Mouse (Mus musculus) midbrain, embryonic 13.5 days (tissue): Measurements from ENCODE around the gene Cblb. TPM values are rescaled to one million over a fixed set of nuclear protein-coding genes. Genes with fewer than 3 reads are reported as not detected.
A peak's percentile ranks its signal among the peaks of the same experiment; 100 is the strongest.

Experiments used
- ATAC-seq: fragments of 200-750 bp; cut with Nextera tagmentation; 2 replicates; pipeline ENCODE4 v1.8.0; 2017; ENCODE audit warnings: mild to moderate bottlenecking, moderate TSS enrichment, moderate library complexity
- H3K27ac ChIP-seq: fragments of 300-500 bp; sonication (generic); 2 replicates; pipeline ENCODE4 v1.5.1; 2015; ENCODE audit warnings: inconsistent platforms, mild to moderate bottlenecking, moderate library complexity
- H3K27me3 ChIP-seq: fragments of 300-500 bp; sonication (generic); 2 replicates; pipeline ENCODE4 v1.6.1; 2015; ENCODE audit warnings: mild to moderate bottlenecking, inconsistent platforms
- H3K36me3 ChIP-seq: fragments of 300-500 bp; sonication (generic); 2 replicates; pipeline ENCODE4 v1.6.1; 2015; ENCODE audit warnings: mild to moderate bottlenecking, inconsistent platforms
- H3K4me1 ChIP-seq: fragments of 300-500 bp; sonication (generic); replicated peaks from 2 replicates; pipeline ENCODE4 v1.6.1; 2015; ENCODE audit warnings: inconsistent platforms
- H3K4me2 ChIP-seq: fragments of 300-500 bp; sonication (generic); replicated peaks from 2 replicates; pipeline ENCODE4 v1.6.1; 2015; ENCODE audit warnings: moderate library complexity, mild to moderate bottlenecking, inconsistent platforms
- H3K4me3 ChIP-seq: fragments of 300-500 bp; sonication (generic); replicated peaks from 2 replicates; pipeline ENCODE4 v1.5.1; 2015; ENCODE audit warnings: mild to moderate bottlenecking, inconsistent platforms
- H3K9ac ChIP-seq: fragments of 300-500 bp; sonication (generic); replicated peaks from 2 replicates; pipeline ENCODE4 v1.6.1; 2015; ENCODE audit warnings: mild to moderate bottlenecking, inconsistent platforms
- H3K9me3 ChIP-seq: fragments of 300-500 bp; sonication (generic); 2 replicates; pipeline ENCODE4 v1.6.1; 2016; ENCODE audit warnings: mild to moderate bottlenecking, inconsistent platforms
- WGBS: fragments of 180-500 bp; shearing (Covaris S2); methylation state at CpG from one replicate; pipeline ENCODE4 v1.1.7; 2015; 5-methylcytosine and 5-hydroxymethylcytosine counted together
- polyA plus RNA-seq: library from polyadenylated mRNA; unstranded; fragments of >200 nt; fragmentation: Nextera tagmentation; extraction: Ambion mirVana; gene quantifications from 2 replicates; pipeline ENCODE4 v1.2.1, GENCODE M21; 2015

Cblb gene
- polyA plus RNA-seq, 1 experiment from 2014 or later, result 20.1 TPM

GRCm38 (mm10) chr16:52042667-52043379 lies 11.8 kb downstream of the Cblb start:
- 33% methylated on average over 14 of the region's 14 CpGs for WGBS

GRCm38 (mm10) chr16:52043380-52044117 lies 12.5 kb downstream of the Cblb start:
- Histone ChIP-seq H3K4me1 (peaks cover 28% of the 10 kb centered on the region), H3K27me3 (no peaks in the 10 kb centered on the region), H3K9ac (no peak overlapping the region), H3K27ac (no peak overlapping the region; the same call in 1 of the 2 replicates), H3K4me2 (no peak overlapping the region), H3K36me3 (peaks cover 19% of the 10 kb centered on the region), H3K9me3 (no peaks in the 10 kb centered on the region), H3K4me3 (no peak overlapping the region)
- 60% methylated on average over 11 of the region's 11 CpGs for WGBS
- no peak for ATAC-seq

More at GRCm38 (mm10) chr16:52042667-52043379, 11.8 kb downstream of the Cblb start:
- peak overlapping the region; percentile 24 for H3K4me2 ChIP-seq
- H3K27ac ChIP-seq, result peak overlapping the region; percentile 64
- ATAC-seq, result peak; percentile 85
- H3K4me1 ChIP-seq, result peaks cover 33% of the 10 kb centered on the region
- no peaks in the 10 kb centered on the region for H3K27me3 ChIP-seq
- no peak overlapping the region for H3K4me3 ChIP-seq
- H3K9me3 ChIP-seq, result no peaks in the 10 kb centered on the region
- H3K36me3 ChIP-seq, result peaks cover 12% of the 10 kb centered on the region
- H3K9ac ChIP-seq, result no peak overlapping the region

- H3K4me1 ChIP-seq, result peaks cover 27% of the 10 kb centered on the region
- H3K9ac ChIP-seq, result no peak overlapping the region
- H3K9me3 ChIP-seq, result no peaks in the 10 kb centered on the region
- peaks cover 27% of the 10 kb centered on the region for H3K36me3 ChIP-seq
- H3K27me3 ChIP-seq, result no peaks in the 10 kb centered on the region
- WGBS, result 93% methylated on average over 7 of the region's 7 CpGs
- H3K27ac ChIP-seq, result no peak overlapping the region
- ATAC-seq, result no peak
- no peak overlapping the region for H3K4me3 ChIP-seq
- no peak overlapping the region for H3K4me2 ChIP-seq
Measured at GRCm38 (mm10) chr16:52044518-52044917, 13.5 kb downstream of the Cblb start.

GRCm38 (mm10) chr16:52044985-52045384 lies 14.0 kb downstream of the Cblb start:
- H3K27ac ChIP-seq, result no peak overlapping the region
- H3K4me2 ChIP-seq, result no peak overlapping the region
- peaks cover 27% of the 10 kb centered on the region for H3K36me3 ChIP-seq
- no peaks in the 10 kb centered on the region for H3K9me3 ChIP-seq
- no peak overlapping the region for H3K4me3 ChIP-seq
- no peak overlapping the region for H3K9ac ChIP-seq
- ATAC-seq, result no peak
- H3K27me3 ChIP-seq, result no peaks in the 10 kb centered on the region
- peaks cover 27% of the 10 kb centered on the region for H3K4me1 ChIP-seq
- 88% methylated on average over 4 of the region's 4 CpGs for WGBS

GRCm38 (mm10) chr16:52046464-52046863 lies 15.4 kb downstream of the Cblb start:
- H3K27ac ChIP-seq, result no peak overlapping the region
- WGBS, result 96% methylated on average over 4 of the region's 4 CpGs
- peaks cover 19% of the 10 kb centered on the region for H3K4me1 ChIP-seq
- H3K9me3 ChIP-seq, result no peaks in the 10 kb centered on the region
- H3K4me2 ChIP-seq, result no peak overlapping the region
- H3K9ac ChIP-seq, result no peak overlapping the region
- H3K4me3 ChIP-seq, result no peak overlapping the region
- ATAC-seq, result no peak
- no peaks in the 10 kb centered on the region for H3K27me3 ChIP-seq
- peaks cover 32% of the 10 kb centered on the region for H3K36me3 ChIP-seq

GRCm38 (mm10) chr16:52051106-52051505 lies 20.1 kb downstream of the Cblb start:
- H3K27me3 ChIP-seq, result no peaks in the 10 kb centered on the region
- no peak overlapping the region for H3K9ac ChIP-seq
- no peak for ATAC-seq
- no peak overlapping the region for H3K4me2 ChIP-seq
- peaks cover 32% of the 10 kb centered on the region for H3K36me3 ChIP-seq
- WGBS, result 88% methylated on average over 8 of the region's 8 CpGs
- no peak overlapping the region for H3K27ac ChIP-seq
- H3K9me3 ChIP-seq, result no peaks in the 10 kb centered on the region
- no peak overlapping the region for H3K4me3 ChIP-seq
- H3K4me1 ChIP-seq, result peaks cover 23% of the 10 kb centered on the region

- Histone ChIP-seq H3K9me3 (no peaks in the 10 kb centered on the region), H3K27me3 (no peaks in the 10 kb centered on the region), H3K4me2 (no peak overlapping the region), H3K4me1 (peaks cover 30% of the 10 kb centered on the region), H3K9ac (no peak overlapping the region), H3K27ac (0 out of 2 replicates have a peak overlapping the region, but pooled peaks have one; percentile 44), H3K4me3 (no peak overlapping the region), H3K36me3 (peaks cover 25% of the 10 kb centered on the region)
- peak; percentile 74 for ATAC-seq
- WGBS, result 14% methylated on average over 5 of the region's 5 CpGs
Measured at GRCm38 (mm10) chr16:52052734-52053133, 21.7 kb downstream of the Cblb start.

- Histone ChIP-seq H3K4me3 (no peak overlapping the region), H3K9ac (no peak overlapping the region), H3K9me3 (no peaks in the 10 kb centered on the region), H3K27me3 (no peaks in the 10 kb centered on the region), H3K36me3 (peaks cover 6% of the 10 kb centered on the region), H3K4me1 (peaks cover 43% of the 10 kb centered on the region), H3K4me2 (no peak overlapping the region), H3K27ac (no peak overlapping the region)
- no peak for ATAC-seq
- 92% methylated on average over 3 of the region's 3 CpGs for WGBS
Measured at GRCm38 (mm10) chr16:52055236-52055635, 24.2 kb downstream of the Cblb start.

GRCm38 (mm10) chr16:52056164-52056563 lies 25.1 kb downstream of the Cblb start:
- Histone ChIP-seq H3K27ac (no peak overlapping the region), H3K9me3 (no peaks in the 10 kb centered on the region), H3K4me2 (no peak overlapping the region), H3K9ac (no peak overlapping the region), H3K27me3 (no peaks in the 10 kb centered on the region), H3K4me1 (peaks cover 52% of the 10 kb centered on the region), H3K36me3 (0 out of 2 replicates have a peak, but pooled peaks cover 3% of the 10 kb centered on the region), H3K4me3 (no peak overlapping the region)
- 89% methylated on average over 4 of the region's 4 CpGs for WGBS
- no peak for ATAC-seq

GRCm38 (mm10) chr16:52057335-52057734 lies 26.3 kb downstream of the Cblb start:
- no peak for ATAC-seq
- WGBS, result 95% methylated on average over 2 of the region's 2 CpGs
- Histone ChIP-seq H3K27me3 (no peaks in the 10 kb centered on the region), H3K9ac (no peak overlapping the region), H3K9me3 (no peaks in the 10 kb centered on the region), H3K4me1 (peaks cover 53% of the 10 kb centered on the region), H3K36me3 (no peaks in the 10 kb centered on the region), H3K27ac (no peak overlapping the region), H3K4me2 (no peak overlapping the region), H3K4me3 (no peak overlapping the region)

GRCm38 (mm10) chr16:52059535-52059934 lies 28.5 kb downstream of the Cblb start:
- Histone ChIP-seq H3K27ac (no peak overlapping the region), H3K9me3 (no peaks in the 10 kb centered on the region), H3K4me3 (no peak overlapping the region), H3K4me2 (no peak overlapping the region), H3K27me3 (no peaks in the 10 kb centered on the region), H3K9ac (no peak overlapping the region), H3K4me1 (peaks cover 46% of the 10 kb centered on the region), H3K36me3 (no peaks in the 10 kb centered on the region)
- WGBS, result 81% methylated on average over 4 of the region's 4 CpGs
- ATAC-seq, result no peak

- H3K9me3 ChIP-seq, result no peaks in the 10 kb centered on the region
Measured at GRCm38 (mm10) chr16:52060100-52060719, 29.2 kb downstream of the Cblb start.

More at GRCm38 (mm10) chr16:52060100-52060719, 29.2 kb downstream of the Cblb start:
- 86% methylated on average over 17 of the region's 17 CpGs for WGBS
- no peak for ATAC-seq
- Histone ChIP-seq H3K4me1 (peaks cover 41% of the 10 kb centered on the region), H3K4me3 (no peak overlapping the region), H3K9ac (no peak overlapping the region), H3K4me2 (no peak overlapping the region), H3K27ac (no peak overlapping the region), H3K27me3 (no peaks in the 10 kb centered on the region), H3K36me3 (no peaks in the 10 kb centered on the region)
